Mouse (Mus musculus) midbrain, postnatal 0 days (tissue): ENCODE measurements at regions not wholly inside any gene's neighbourhood (a gene's known extent, or its start where the extent isn't known, plus 50 kb on each side); places are given as distances from the start of the nearest gene placed in this dataset.
A peak's percentile ranks its signal among the peaks of the same experiment; 100 is the strongest.

Experiments
- ATAC-seq: fragments of 200-750 bp; cut with Nextera tagmentation; 2 replicates; pipeline ENCODE4 v1.8.0; 2017; ENCODE audit warnings: moderate number of reproducible peaks, mild to moderate bottlenecking, moderate TSS enrichment, moderate library complexity; ENCODE audit not compliant: low FRiP score
- DNase-seq: peaks from one replicate; pipeline ENCODE4 v3.0.0-alpha.2; 2015; ENCODE audit warnings: low spot score
- H3K27ac ChIP-seq: fragments of 300-500 bp; sonication (generic); 2 replicates; pipeline ENCODE4 v1.5.1; 2014; ENCODE audit warnings: low read depth, mild to moderate bottlenecking, low read length, mixed read lengths
- H3K27me3 ChIP-seq: fragments of 300-500 bp; sonication (generic); 2 replicates; pipeline ENCODE4 v1.6.1; 2014; ENCODE audit warnings: low read length, control low read depth, mixed read lengths; ENCODE audit not compliant: insufficient read depth
- H3K36me3 ChIP-seq: fragments of 300-500 bp; sonication (generic); 2 replicates; pipeline ENCODE4 v1.6.1; 2014; ENCODE audit warnings: low read length, control low read depth, mixed read lengths; ENCODE audit not compliant: insufficient read depth
- H3K4me1 ChIP-seq: fragments of 300-500 bp; sonication (generic); 2 replicates; pipeline ENCODE4 v1.6.1; 2014; ENCODE audit warnings: mild to moderate bottlenecking, control low read depth, antibody characterized with exemption, low read length, mixed read lengths; ENCODE audit not compliant: insufficient read depth
- H3K4me2 ChIP-seq: fragments of 300-500 bp; sonication (generic); 2 replicates; pipeline ENCODE4 v1.6.1; 2014; ENCODE audit warnings: low read depth, mild to moderate bottlenecking, low read length, mixed read lengths; ENCODE audit not compliant: poor library complexity, severe bottlenecking
- H3K4me3 ChIP-seq: fragments of 300-500 bp; sonication (generic); 2 replicates; pipeline ENCODE4 v1.5.1; 2014; ENCODE audit warnings: low read depth, mild to moderate bottlenecking, low read length, moderate library complexity
- H3K9ac ChIP-seq: fragments of 300-500 bp; sonication (generic); replicated peaks from 2 replicates; pipeline ENCODE4 v1.6.1; 2014; ENCODE audit warnings: mild to moderate bottlenecking, low read length, moderate library complexity, mixed read lengths; ENCODE audit not compliant: poor library complexity, severe bottlenecking
- H3K9me3 ChIP-seq: fragments of 300-500 bp; sonication (generic); 2 replicates; pipeline ENCODE4 v1.6.1; 2016; ENCODE audit warnings: low read length, control low read depth
- CTCF ChIP-seq: IDR thresholded peaks from 2 replicates; pipeline ENCODE4 v1.5.1; 2016; ENCODE audit warnings: antibody characterized with exemption, mild to moderate bottlenecking
- WGBS: fragments of 180-500 bp; shearing (Covaris S2); extraction: QIAGEN DNeasy Blood & Tissue Kit; methylation state at CpG from one replicate; pipeline ENCODE4 v1.1.7; 2014; 5-methylcytosine and 5-hydroxymethylcytosine counted together

- no peak for ATAC-seq
- H3K4me3 ChIP-seq, result no peak overlapping the region
- no peaks in the 10 kb centered on the region for H3K27me3 ChIP-seq
- WGBS, result 74% methylated on average over 4 of the region's 4 CpGs
- no peak for TF ChIP-seq CTCF
- no peak overlapping the region for H3K4me2 ChIP-seq
- H3K9me3 ChIP-seq, result no peaks in the 10 kb centered on the region
- H3K27ac ChIP-seq, result no peak overlapping the region
- no peaks in the 10 kb centered on the region for H3K36me3 ChIP-seq
- no peak for DNase-seq
- H3K4me1 ChIP-seq, result no peaks in the 10 kb centered on the region
- H3K9ac ChIP-seq, result no peak overlapping the region
Observed at GRCm38 (mm10) chr3:105380818-105381217, 71.3 kb upstream of the Kcnd3 start.

GRCm38 (mm10) chr3:105392611-105393514 is 59.3 kb upstream of the Kcnd3 start:
- Histone ChIP-seq H3K36me3 (no peaks in the 10 kb centered on the region), H3K27me3 (no peaks in the 10 kb centered on the region), H3K4me1 (no peaks in the 10 kb centered on the region), H3K4me2 (no peak overlapping the region), H3K9ac (no peak overlapping the region), H3K4me3 (no peak overlapping the region), H3K9me3 (no peaks in the 10 kb centered on the region), H3K27ac (no peak overlapping the region)
- ATAC-seq, result peak; percentile 23; the same call in 1 of the 2 replicates
- no peak for TF ChIP-seq CTCF
- 27% methylated on average over 8 of the region's 8 CpGs for WGBS
- peak; percentile 72 for DNase-seq
